Mouse (Mus musculus): ENCODE data around the gene Rpl3.

The Rpl3 gene

GRCm38 (mm10) chr15:80115256-80115655, 23.6 kb upstream of the Rpl3 start:
- ATAC-seq (ENCODE audit: low TSS enrichment), result no peak

- no peak for ATAC-seq (ENCODE audit: low TSS enrichment)
Measured at GRCm38 (mm10) chr15:80114414-80114813, 22.7 kb upstream of the Rpl3 start.

- no peak for ATAC-seq (ENCODE audit: low TSS enrichment)
Measured at GRCm38 (mm10) chr15:80112499-80112898, 20.8 kb upstream of the Rpl3 start.

- no peak for ATAC-seq (ENCODE audit: low TSS enrichment)
Measured at GRCm38 (mm10) chr15:80111436-80111835, 19.8 kb upstream of the Rpl3 start.

- no peak for ATAC-seq (ENCODE audit: low TSS enrichment)
Measured at GRCm38 (mm10) chr15:80107575-80107974, 15.9 kb upstream of the Rpl3 start.

- peak; percentile 94 for ATAC-seq (ENCODE audit: low TSS enrichment)
Measured at GRCm38 (mm10) chr15:80107143-80107542, 15.5 kb upstream of the Rpl3 start.

- no peak for ATAC-seq (ENCODE audit: low TSS enrichment)
Measured at GRCm38 (mm10) chr15:80105490-80106410, 14.1 kb upstream of the Rpl3 start.

- ATAC-seq (ENCODE audit: low TSS enrichment), result no peak
Measured at GRCm38 (mm10) chr15:80102495-80102894, 10.8 kb upstream of the Rpl3 start.

GRCm38 (mm10) chr15:80101503-80101902, 9.8 kb upstream of the Rpl3 start:
- ATAC-seq (ENCODE audit: low TSS enrichment), result no peak

GRCm38 (mm10) chr15:80100871-80101270, 9.2 kb upstream of the Rpl3 start:
- ATAC-seq (ENCODE audit: low TSS enrichment), result peak; percentile 38

GRCm38 (mm10) chr15:80100196-80100595, 8.5 kb upstream of the Rpl3 start:
- ATAC-seq (ENCODE audit: low TSS enrichment), result no peak

- no peak for ATAC-seq (ENCODE audit: low TSS enrichment)
Measured at GRCm38 (mm10) chr15:80099477-80099876, 7.8 kb upstream of the Rpl3 start.

- peak; percentile 29; the same call in 1 of the 2 replicates for ATAC-seq (ENCODE audit: low TSS enrichment)
Measured at GRCm38 (mm10) chr15:80098809-80099208, 7.1 kb upstream of the Rpl3 start.

GRCm38 (mm10) chr15:80097999-80098461, 6.4 kb upstream of the Rpl3 start:
- ATAC-seq (ENCODE audit: low TSS enrichment), result no peak

- no peak for ATAC-seq (ENCODE audit: low TSS enrichment)
Measured at GRCm38 (mm10) chr15:80096946-80097881, 5.5 kb upstream of the Rpl3 start.

- no peak for ATAC-seq (ENCODE audit: low TSS enrichment)
Measured at GRCm38 (mm10) chr15:80096406-80096805, 4.7 kb upstream of the Rpl3 start.

GRCm38 (mm10) chr15:80095596-80095995, 3.9 kb upstream of the Rpl3 start:
- no peak for ATAC-seq (ENCODE audit: low TSS enrichment)

GRCm38 (mm10) chr15:80094201-80094600, 2.5 kb upstream of the Rpl3 start:
- no peak for ATAC-seq (ENCODE audit: low TSS enrichment)

GRCm38 (mm10) chr15:80092599-80092998, 931 bp upstream of the Rpl3 start:
- peak; percentile 46 for ATAC-seq (ENCODE audit: low TSS enrichment)

- 0 out of 2 replicates have a peak, but pooled peaks have one; percentile 8 for ATAC-seq (ENCODE audit: low TSS enrichment)
Measured at GRCm38 (mm10) chr15:80092041-80092441, 373 bp upstream of the Rpl3 start.

GRCm38 (mm10) chr15:80090741-80091120, 937 bp downstream of the Rpl3 start:
- no peak for ATAC-seq (ENCODE audit: low TSS enrichment)

GRCm38 (mm10) chr15:80090155-80090554, 1.5 kb downstream of the Rpl3 start:
- ATAC-seq (ENCODE audit: low TSS enrichment), result no peak
